Mouse (Mus musculus): ENCODE measurements around the gene Kpna6. TPM values are rescaled to one million over a fixed set of nuclear protein-coding genes. Genes with fewer than 3 reads are reported as not detected.

Kpna6 gene
- total and polyA plus RNA-seq, 3 experiments: 15.9 to 66.5 (median 19.6) TPM

- DNase-seq (ENCODE audit: low read depth, low spot score): peak; percentile 91
- peaks cover 49% of the 10 kb centered on the region for H3K79me2 ChIP-seq (ENCODE audit: control insufficient read depth, insufficient read depth, low read length, poor library complexity)
- H3K27ac ChIP-seq (ENCODE audit: control insufficient read depth, low read depth, low read length): peak within 1 kb of the TSS; percentile 53
- H3K36me3 ChIP-seq (ENCODE audit: control insufficient read depth in 1 of 2, insufficient read depth in 2 of 2, low read length in 2 of 2): peaks cover 11 to 16% of the 10 kb centered on the region in 2 experiments
- H3K9me3 ChIP-seq (replicated peaks; ENCODE audit: insufficient read depth, low read length): no peaks in the 10 kb centered on the region
- no peaks in the 10 kb centered on the region for H3K27me3 ChIP-seq (ENCODE audit: control insufficient read depth in 1 of 2, insufficient read depth in 2 of 2, low read length in 2 of 2)
- peak within 1 kb of the TSS; percentile 95 for H3K9ac ChIP-seq (ENCODE audit: control insufficient read depth, low read depth, low read length, poor library complexity, severe bottlenecking)
- peaks cover 2 to 18% of the 10 kb centered on the region in 2 experiments; a peak in 3 of 4 replicates for H3K4me1 ChIP-seq (ENCODE audit: control insufficient read depth in 1 of 2, insufficient read depth in 2 of 2, low read length in 2 of 2)
- peak within 1 kb of the TSS; percentile 85 to 97 for H3K4me3 ChIP-seq (ENCODE audit: control insufficient read depth in 1 of 2, insufficient read depth in 1 of 2, low read depth in 2 of 2, low read length in 2 of 2)
- TF ChIP-seq ZMIZ1 (IDR thresholded peaks at IDR 0.05; ENCODE audit: low read depth, low read length): 0 out of 2 replicates have a peak, but pooled peaks have one; percentile 60
- TF ChIP-seq BHLHE40 (IDR thresholded peaks at IDR 0.05; ENCODE audit: borderline replicate concordance, low read depth, low read length): no peak
- TF ChIP-seq POLR2A (IDR thresholded peaks at IDR 0.05; ENCODE audit: control insufficient read depth in 1 of 2, insufficient read depth in 1 of 2, low read depth in 1 of 2, low read length in 2 of 2, poor library complexity in 1 of 2): peak; percentile 75 to 95
- no peak for TF ChIP-seq RAD21 (IDR thresholded peaks at IDR 0.05; ENCODE audit: low read depth, low read length)
- TF ChIP-seq MXI1 (IDR thresholded peaks at IDR 0.05; ENCODE audit: low read depth, low read length): peak; percentile 96
- peak; percentile 89 for TF ChIP-seq TAL1 (IDR thresholded peaks at IDR 0.05; ENCODE audit: low read length)
- no peak for TF ChIP-seq ZNF384 (IDR thresholded peaks at IDR 0.05; ENCODE audit: low read depth, low read length)
- no peak for TF ChIP-seq ZC3H11A (IDR thresholded peaks at IDR 0.05; ENCODE audit: low read depth, low read length)
- TF ChIP-seq ZKSCAN1 (IDR thresholded peaks at IDR 0.05; ENCODE audit: low read depth, low read length): no peak
- peak; percentile 94 for TF ChIP-seq ELF1 (IDR thresholded peaks at IDR 0.05; ENCODE audit: low read depth, low read length)
- TF ChIP-seq MAZ (IDR thresholded peaks at IDR 0.05; ENCODE audit: low read depth, low read length): peak; percentile 79; the same call in 1 of the 2 replicates
- TF ChIP-seq GABPA (IDR thresholded peaks at IDR 0.05; ENCODE audit: low read depth, low read length): no peak
- peak; percentile 84 for TF ChIP-seq TBP (IDR thresholded peaks at IDR 0.05; ENCODE audit: low read depth, low read length)
- TF ChIP-seq CTCF (IDR thresholded peaks at IDR 0.05 in 2 of 3, conservative IDR thresholded peaks at IDR 0.05 in 1 of 3; ENCODE audit: control insufficient read depth in 1 of 3, insufficient read depth in 1 of 3, low read depth in 2 of 3, low read length in 3 of 3, poor library complexity in 1 of 3, severe bottlenecking in 1 of 3): no peak
- TF ChIP-seq EP300 (IDR thresholded peaks at IDR 0.05; ENCODE audit: low read depth in 1 of 2, low read length in 2 of 2): peak in 1 of 2 experiments; percentile 4; a peak in 1 of 4 replicates
- TF ChIP-seq SMC3 (IDR thresholded peaks at IDR 0.05; ENCODE audit: low read depth, low read length): no peak
- TF ChIP-seq SIN3A (IDR thresholded peaks at IDR 0.05; ENCODE audit: low read length): peak; percentile 94
- TF ChIP-seq MAFK (IDR thresholded peaks at IDR 0.05; ENCODE audit: borderline replicate concordance, low read depth, low read length): no peak
- TF ChIP-seq CHD1 (IDR thresholded peaks at IDR 0.05; ENCODE audit: low read depth, low read length): no peak
- TF ChIP-seq MEF2A (IDR thresholded peaks at IDR 0.05; ENCODE audit: extremely low read depth, insufficient replicate concordance, low read depth, low read length, poor library complexity, severe bottlenecking): no peak
- no peak for TF ChIP-seq GATA1 (IDR thresholded peaks at IDR 0.05; ENCODE audit: low read depth, low read length)
- TF ChIP-seq KAT2A (conservative IDR thresholded peaks at IDR 0.05; ENCODE audit: low read depth, low read length): peak; percentile 73
- TF ChIP-seq POLR2AphosphoS2 (IDR thresholded peaks at IDR 0.05; ENCODE audit: low read length): peak; percentile 85
- TF ChIP-seq MAX (IDR thresholded peaks at IDR 0.05; ENCODE audit: low read length): peak; percentile 80
- TF ChIP-seq TCF12 (IDR thresholded peaks at IDR 0.05; ENCODE audit: low read depth, low read length): peak; percentile 70
- TF ChIP-seq JUND (IDR thresholded peaks at IDR 0.05; ENCODE audit: low read depth, low read length): no peak
- 0 out of 2 replicates have a peak, but pooled peaks have one; percentile 15 for TF ChIP-seq MYB (IDR thresholded peaks at IDR 0.05; ENCODE audit: low read depth, low read length)
- no peak for TF ChIP-seq UBTF (IDR thresholded peaks at IDR 0.05; ENCODE audit: borderline replicate concordance, insufficient read depth, low read depth, low read length)
- TF ChIP-seq POLR2AphosphoS5 (IDR thresholded peaks at IDR 0.05; ENCODE audit: borderline replicate concordance, low read depth, low read length): no peak
- 0 out of 2 replicates have a peak, but pooled peaks have one; percentile 27 for TF ChIP-seq E2F4 (IDR thresholded peaks at IDR 0.05; ENCODE audit: borderline replicate concordance, low read depth, low read length)
- TF ChIP-seq RCOR1 (IDR thresholded peaks at IDR 0.05; ENCODE audit: low read depth, low read length): 0 out of 2 replicates have a peak, but pooled peaks have one; percentile 33
- TF ChIP-seq ETS1 (IDR thresholded peaks at IDR 0.05; ENCODE audit: low read depth, low read length): peak; percentile 46; the same call in 1 of the 2 replicates
- peak; percentile 93 for TF ChIP-seq MYC (IDR thresholded peaks at IDR 0.05; ENCODE audit: low read depth, low read length)
- peak; percentile 92 for TF ChIP-seq HCFC1 (IDR thresholded peaks at IDR 0.05; ENCODE audit: low read depth, low read length)
- TF ChIP-seq USF1 (IDR thresholded peaks at IDR 0.05; ENCODE audit: low read depth, low read length): no peak; the same call in 1 of the 2 replicates
These were observed 72.1 kb downstream of the Kpna6 start, which contains the start of the genes Eif3i and Tmem234 for GRCm38 (mm10) chr4:129600233-129601158. Gene Eif3i, minus strand, starts transcription at chr4:129600648. Gene Tmem234, plus strand, starts transcription at chr4:129600668.

Data from MEL (cell line).